Mouse (Mus musculus) frontal cortex, postnatal 25 days (tissue): ENCODE results near the gene Gdf11.

Experiments used
- DNase-seq, 2 experiments: peaks; one replicate each; pipeline ENCODE4 v3.0.0; 2022; ENCODE audit warnings: low spot score in 2 of 2

The Gdf11 gene

GRCm38 (mm10) chr10:128892246-128892645 is 728 bp upstream of the Gdf11 start:
- no peak for DNase-seq

GRCm38 (mm10) chr10:128890383-128891295 is 879 bp downstream of the Gdf11 start:
- DNase-seq, result no peak

- no peak for DNase-seq
These were observed 1.7 kb downstream of the Gdf11 start for GRCm38 (mm10) chr10:128889846-128890245.

GRCm38 (mm10) chr10:128888941-128889827 is 2.3 kb downstream of the Gdf11 start:
- DNase-seq, result no peak

- DNase-seq, result no peak
These were observed 9.5 kb downstream of the Gdf11 start for GRCm38 (mm10) chr10:128882067-128882466.

GRCm38 (mm10) chr10:128878811-128879210 is 12.7 kb downstream of the Gdf11 start:
- DNase-seq, result no peak

GRCm38 (mm10) chr10:128878291-128878690 is 13.2 kb downstream of the Gdf11 start:
- no peak for DNase-seq

- DNase-seq, result no peak
These were observed 21.2 kb downstream of the Gdf11 start for GRCm38 (mm10) chr10:128870341-128870740.

GRCm38 (mm10) chr10:128866518-128866917 is 25.0 kb downstream of the Gdf11 start:
- DNase-seq, result no peak

GRCm38 (mm10) chr10:128866042-128866441 is 25.5 kb downstream of the Gdf11 start:
- no peak for DNase-seq

- DNase-seq, result no peak
These were observed 30.3 kb downstream of the Gdf11 start for GRCm38 (mm10) chr10:128861176-128861575.

GRCm38 (mm10) chr10:128850339-128850738 is 41.2 kb downstream of the Gdf11 start:
- DNase-seq, result no peak

- no peak for DNase-seq
These were observed 43.1 kb downstream of the Gdf11 start for GRCm38 (mm10) chr10:128848426-128848825.

GRCm38 (mm10) chr10:128846664-128847063 is 44.9 kb downstream of the Gdf11 start:
- DNase-seq, result no peak

GRCm38 (mm10) chr10:128845516-128845915 is 46.0 kb downstream of the Gdf11 start:
- DNase-seq, result no peak

- DNase-seq, result no peak
These were observed 48.3 kb downstream of the Gdf11 start for GRCm38 (mm10) chr10:128843260-128843659.

- no peak for DNase-seq
These were observed 50.9 kb downstream of the Gdf11 start for GRCm38 (mm10) chr10:128840612-128841011.

- DNase-seq, result no peak
These were observed 52.1 kb downstream of the Gdf11 start for GRCm38 (mm10) chr10:128839434-128839833.

GRCm38 (mm10) chr10:128837400-128837799 is 54.1 kb downstream of the Gdf11 start:
- DNase-seq, result no peak
